Mouse (Mus musculus) heart, embryonic 12.5 days (tissue): Measurements from ENCODE around the gene Pcgf3. TPM values are rescaled to one million over a fixed set of nuclear protein-coding genes. Genes with fewer than 3 reads are reported as not detected.

Source experiments
- ATAC-seq: fragments of 200-750 bp; cut with Nextera tagmentation; 2 replicates; pipeline ENCODE4 v1.8.0; 2017; ENCODE audit warnings: moderate TSS enrichment, moderate library complexity; ENCODE audit not compliant: insufficient number of reproducible peaks, low FRiP score
- H3K27ac ChIP-seq: fragments of 300-500 bp; sonication (generic); 2 replicates; pipeline ENCODE4 v1.5.1; 2016; ENCODE audit warnings: mild to moderate bottlenecking, moderate library complexity; ENCODE audit not compliant: poor library complexity, severe bottlenecking
- H3K27me3 ChIP-seq: fragments of 300-500 bp; sonication (generic); replicated peaks from 2 replicates; pipeline ENCODE4 v1.6.1; 2016; ENCODE audit warnings: mild to moderate bottlenecking, moderate library complexity
- H3K36me3 ChIP-seq: fragments of 300-500 bp; sonication (generic); 2 replicates; pipeline ENCODE4 v1.6.1; 2016; ENCODE audit warnings: mild to moderate bottlenecking, moderate library complexity
- H3K4me1 ChIP-seq: fragments of 300-500 bp; sonication (generic); replicated peaks from 2 replicates; pipeline ENCODE4 v1.6.1; 2016; ENCODE audit warnings: mild to moderate bottlenecking
- H3K4me2 ChIP-seq: fragments of 300-500 bp; sonication (generic); 2 replicates; pipeline ENCODE4 v1.6.1; 2016; ENCODE audit warnings: mild to moderate bottlenecking, moderate library complexity
- H3K4me3 ChIP-seq: fragments of 300-500 bp; sonication (generic); 2 replicates; pipeline ENCODE4 v1.5.1; 2016; ENCODE audit warnings: mild to moderate bottlenecking
- H3K9ac ChIP-seq: fragments of 300-500 bp; sonication (generic); 2 replicates; pipeline ENCODE4 v1.6.1; 2016; ENCODE audit warnings: mild to moderate bottlenecking, moderate library complexity
- H3K9me3 ChIP-seq: fragments of 300-500 bp; sonication (generic); replicated peaks from 2 replicates; pipeline ENCODE4 v1.6.1; 2016; ENCODE audit warnings: mild to moderate bottlenecking, moderate library complexity
- WGBS: fragments of 180-500 bp; shearing (Covaris S2); methylation state at CpG from one replicate; pipeline ENCODE4 v1.1.7; 2016; 5-methylcytosine and 5-hydroxymethylcytosine counted together
- polyA plus RNA-seq: library from polyadenylated mRNA; unstranded; fragments of >200 nt; fragmentation: Nextera tagmentation; extraction: Ambion mirVana; gene quantifications from 2 replicates; pipeline ENCODE4 v1.2.1, GENCODE M21; 2016

Gene Pcgf3
- polyA plus RNA-seq, 1 experiment from 2014 or later = 24.7 TPM

- Histone ChIP-seq H3K4me3 (no peak overlapping the region), H3K9me3 (no peaks in the 10 kb centered on the region), H3K9ac (no peak overlapping the region), H3K4me1 (peaks cover 8% of the 10 kb centered on the region), H3K27me3 (peaks cover 43% of the 10 kb centered on the region), H3K4me2 (no peak overlapping the region), H3K36me3 (no peaks in the 10 kb centered on the region), H3K27ac (no peak overlapping the region)
- WGBS = 46% methylated on average over 1 of the region's 1 CpGs
- ATAC-seq = no peak
Observed at GRCm38 (mm10) chr5:108554041-108554440, 93.0 kb downstream of the Pcgf3 start.

Other genes starting within 250 kb of the Pcgf3 start
- 32.8 and 33.0 TPM in 2 replicates for gene Dr1, start 192.3 kb upstream of the Pcgf3 start, polyA plus RNA-seq
- gene Pigg, start 148.6 kb upstream of the Pcgf3 start, polyA plus RNA-seq = 7.7 and 8.1 TPM in 2 replicates
- gene Gm42517, start 93.3 kb upstream of the Pcgf3 start, polyA plus RNA-seq = not detected in 2 replicates
- gene Pde6b, start 72.8 kb upstream of the Pcgf3 start, polyA plus RNA-seq = 0.21 and 0.23 TPM in 2 replicates
- 891 and 894 TPM in 2 replicates for gene Atp5k, start 26.8 kb upstream of the Pcgf3 start, polyA plus RNA-seq
- 0.26 and 0.34 TPM in 2 replicates for gene Mfsd7a, start 12.3 kb upstream of the Pcgf3 start, polyA plus RNA-seq
- gene Cplx1, start 88.8 kb downstream of the Pcgf3 start, polyA plus RNA-seq = 0.39 and 0.57 TPM in 2 replicates
- 42.5 and 43.2 TPM in 2 replicates for gene Gak, start 168.5 kb downstream of the Pcgf3 start, polyA plus RNA-seq
- gene Tmem175, start 168.5 kb downstream of the Pcgf3 start, polyA plus RNA-seq = 18.5 and 18.6 TPM in 2 replicates
- gene Idua, start 199.1 kb downstream of the Pcgf3 start, polyA plus RNA-seq = 16.5 and 17.8 TPM in 2 replicates
- gene Dgkq, start 208.4 kb downstream of the Pcgf3 start, polyA plus RNA-seq = 8.4 and 9.4 TPM in 2 replicates
- gene Slc26a1, start 214.3 kb downstream of the Pcgf3 start, polyA plus RNA-seq = 0.54 and 1.0 TPM in 2 replicates
- 39.1 and 40.1 TPM in 2 replicates for gene Fgfrl1, start 231.2 kb downstream of the Pcgf3 start, polyA plus RNA-seq